Mouse (Mus musculus) bone marrow macrophage, adult 2 months (primary cell): ENCODE measurements at regions not wholly inside any gene's neighbourhood (a gene's known extent, or its start where the extent isn't known, plus 50 kb on each side); places are given as distances from the start of the nearest gene placed in this dataset.

ENCODE experiments used
- H3K27ac ChIP-seq: 2 replicates; pipeline ENCODE4 v1.5.1; 2012; ENCODE audit warnings: low read depth, low read length; ENCODE audit not compliant: insufficient read depth
- H3K4me1 ChIP-seq: 2 replicates; pipeline ENCODE4 v1.6.1; 2012; ENCODE audit warnings: low read length; ENCODE audit not compliant: control insufficient read depth, insufficient read depth
- H3K4me3 ChIP-seq: 2 replicates; pipeline ENCODE4 v1.5.1; 2012; ENCODE audit warnings: mild to moderate bottlenecking, low read length, moderate library complexity; ENCODE audit not compliant: insufficient read depth
- CTCF ChIP-seq: IDR thresholded peaks from 2 replicates; pipeline ENCODE4 v1.5.1; 2012; ENCODE audit warnings: low read depth, mild to moderate bottlenecking, low read length, moderate library complexity
- POLR2A ChIP-seq: IDR thresholded peaks from 2 replicates; pipeline ENCODE4 v1.6.1; 2012; ENCODE audit warnings: mild to moderate bottlenecking, low read depth, low read length, borderline replicate concordance

DNA sequence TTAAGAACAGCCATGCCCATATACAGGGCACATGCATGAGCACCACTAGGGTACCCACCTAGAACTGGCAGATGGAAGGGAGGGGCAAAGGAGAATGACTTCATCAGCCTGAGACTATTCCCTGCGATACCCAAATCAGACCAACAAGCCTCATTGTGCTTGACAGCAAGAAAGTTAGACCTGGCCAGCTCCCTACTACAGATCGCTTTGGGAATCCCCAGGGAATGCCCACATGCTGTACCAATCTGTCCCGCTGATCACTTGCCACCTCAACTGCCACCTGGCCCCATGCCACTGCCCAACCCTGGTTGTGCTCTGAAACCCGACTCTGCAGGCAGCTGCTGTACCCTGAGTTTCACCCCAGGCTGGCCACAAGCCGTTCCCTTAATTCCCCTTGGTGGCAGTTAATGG is 188.0 kb upstream of the Jarid2 start:
- Histone ChIP-seq H3K27ac (no peak overlapping the region), H3K4me1 (peaks cover 26% of the 10 kb centered on the region), H3K4me3 (no peak overlapping the region)
- TF ChIP-seq POLR2A, result no peak
- no peak for TF ChIP-seq CTCF

- no peak overlapping the region for H3K4me3 ChIP-seq
- H3K4me1 ChIP-seq, result peaks cover 8% of the 10 kb centered on the region
- no peak for TF ChIP-seq CTCF
- TF ChIP-seq POLR2A, result no peak
- no peak overlapping the region for H3K27ac ChIP-seq
These were observed 184.5 kb upstream of the Jarid2 start for GRCm38 (mm10) chr13:44544786-44545185.

DNA sequence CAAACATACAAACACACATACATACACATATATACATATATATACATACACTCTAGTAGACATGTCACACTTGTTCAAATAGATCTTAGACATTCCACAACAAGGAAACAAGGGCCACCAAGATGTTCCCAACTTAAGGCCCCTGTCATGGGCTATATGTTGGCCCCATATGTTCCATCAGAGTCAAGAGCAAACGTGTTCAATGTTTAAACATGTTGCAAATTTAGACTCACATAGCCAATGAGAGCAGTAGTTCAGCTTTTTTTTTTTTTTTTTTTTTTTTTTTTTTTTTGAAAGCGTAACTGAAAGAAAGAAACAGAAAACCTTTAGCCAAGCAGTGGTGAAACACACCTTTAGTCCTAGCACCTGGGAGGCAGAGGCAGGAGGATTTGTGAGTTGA is 183.0 kb upstream of the Jarid2 start:
- TF ChIP-seq CTCF (no peak), POLR2A (no peak)
- Histone ChIP-seq H3K4me3 (no peak overlapping the region), H3K4me1 (peaks cover 4% of the 10 kb centered on the region), H3K27ac (no peak overlapping the region)

- H3K4me3 ChIP-seq, result no peak overlapping the region
- TF ChIP-seq CTCF (no peak), POLR2A (no peak)
- peaks cover 4% of the 10 kb centered on the region for H3K4me1 ChIP-seq
- no peak overlapping the region for H3K27ac ChIP-seq
These were observed 180.4 kb upstream of the Jarid2 start for GRCm38 (mm10) chr13:44548880-44549279.

DNA sequence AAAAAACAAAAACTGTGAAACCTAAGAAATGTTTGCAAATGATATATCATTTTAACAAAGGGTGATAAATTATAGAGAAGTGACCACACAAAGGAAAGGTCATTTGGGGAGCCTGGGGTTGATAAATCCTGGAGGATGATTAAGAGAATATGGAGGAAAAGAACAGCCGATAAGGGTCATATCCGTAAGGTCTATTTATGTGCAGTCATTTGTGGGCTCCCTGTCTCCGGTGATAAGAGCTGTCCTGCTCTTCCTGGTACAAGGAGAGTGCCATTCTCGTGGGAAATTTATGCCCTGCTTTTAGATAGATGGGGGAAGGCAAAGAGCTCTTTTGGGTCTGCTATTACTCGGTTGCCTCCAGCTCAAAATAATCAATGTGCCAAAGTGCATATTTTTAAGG is 175.9 kb upstream of the Jarid2 start:
- H3K4me3 ChIP-seq, result no peak overlapping the region
- no peak overlapping the region for H3K27ac ChIP-seq
- no peaks in the 10 kb centered on the region for H3K4me1 ChIP-seq
- TF ChIP-seq POLR2A, result no peak
- no peak for TF ChIP-seq CTCF

GRCm38 (mm10) chr13:44554686-44555463 is 174.4 kb upstream of the Jarid2 start:
- Histone ChIP-seq H3K4me3 (no peak overlapping the region), H3K27ac (no peak overlapping the region), H3K4me1 (no peaks in the 10 kb centered on the region)
- no peak for TF ChIP-seq CTCF
- TF ChIP-seq POLR2A, result no peak

DNA sequence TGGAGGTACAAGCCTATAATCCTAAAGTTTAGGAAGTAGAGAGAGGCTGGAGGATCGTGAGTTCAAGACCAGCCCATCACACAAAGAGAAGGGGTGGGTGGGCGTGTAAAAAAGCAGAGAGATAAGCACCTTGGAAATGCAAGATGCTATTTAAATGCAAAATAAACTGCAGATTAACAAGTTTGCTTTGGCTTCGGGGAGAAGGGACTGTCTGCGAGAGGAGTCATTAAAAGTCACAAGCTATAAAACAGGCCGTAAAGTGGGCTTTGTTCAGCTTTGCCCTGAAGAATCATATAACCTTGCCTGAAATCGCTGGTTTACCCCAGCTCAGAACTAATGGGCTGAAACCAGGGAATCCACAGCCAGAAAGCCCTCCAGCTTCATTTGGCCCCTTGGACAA is 173.3 kb upstream of the Jarid2 start:
- H3K4me3 ChIP-seq, result no peak overlapping the region
- no peaks in the 10 kb centered on the region for H3K4me1 ChIP-seq
- TF ChIP-seq POLR2A, result no peak
- TF ChIP-seq CTCF, result no peak
- H3K27ac ChIP-seq, result no peak overlapping the region

GRCm38 (mm10) chr13:44558051-44558450 is 171.2 kb upstream of the Jarid2 start:
- H3K4me3 ChIP-seq, result no peak overlapping the region
- TF ChIP-seq POLR2A (no peak), CTCF (no peak)
- H3K27ac ChIP-seq, result no peak overlapping the region
- no peaks in the 10 kb centered on the region for H3K4me1 ChIP-seq

- Histone ChIP-seq H3K27ac (no peak overlapping the region), H3K4me1 (no peaks in the 10 kb centered on the region), H3K4me3 (no peak overlapping the region)
- TF ChIP-seq POLR2A (no peak), CTCF (no peak)
These were observed 170.6 kb upstream of the Jarid2 start for GRCm38 (mm10) chr13:44558491-44559177.

DNA sequence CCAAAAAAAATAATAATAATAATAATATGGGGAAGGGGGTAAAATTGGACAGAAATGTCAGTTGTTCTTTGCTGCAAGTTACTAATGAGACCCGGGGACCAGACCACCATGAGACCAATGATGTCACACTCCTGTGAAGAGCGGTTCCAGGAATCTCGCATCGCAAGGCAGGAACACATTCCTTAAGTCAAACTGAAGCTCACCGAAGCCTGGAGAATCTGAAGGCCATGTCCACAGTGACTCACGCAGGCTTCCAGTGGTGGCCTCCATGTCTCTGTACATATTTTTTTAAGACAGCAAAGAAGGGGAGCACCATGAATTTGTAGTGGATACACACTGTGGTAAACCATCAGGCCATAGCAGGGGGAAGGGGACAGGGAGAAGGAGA is 170.1 kb upstream of the Jarid2 start:
- Histone ChIP-seq H3K4me1 (no peaks in the 10 kb centered on the region), H3K4me3 (no peak overlapping the region), H3K27ac (no peak overlapping the region)
- no peak for TF ChIP-seq POLR2A
- no peak for TF ChIP-seq CTCF

DNA sequence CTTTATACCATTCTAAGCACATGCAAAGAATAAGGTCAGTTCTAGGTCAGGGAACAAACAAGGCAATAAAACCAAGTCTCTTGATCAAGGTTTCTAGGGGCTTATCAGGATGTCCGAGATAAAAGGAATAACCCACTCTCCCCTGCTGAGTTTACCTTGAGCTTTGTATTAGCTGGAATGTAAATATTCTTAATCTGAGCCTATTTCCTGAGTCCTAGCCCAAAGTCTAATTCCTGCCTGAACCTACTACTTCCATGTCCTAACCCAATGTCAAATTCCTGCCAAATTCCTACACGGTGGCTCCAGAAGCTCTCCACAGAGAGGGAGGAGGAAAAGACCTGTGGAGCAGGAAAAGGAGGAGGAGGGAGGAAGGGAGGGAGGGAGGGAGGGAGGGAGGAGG is 169.6 kb upstream of the Jarid2 start:
- H3K27ac ChIP-seq, result no peak overlapping the region
- peaks cover under 1% of the 10 kb centered on the region; the same call in 1 of the 2 replicates for H3K4me1 ChIP-seq
- H3K4me3 ChIP-seq, result no peak overlapping the region
- TF ChIP-seq POLR2A (no peak), CTCF (no peak)
